Mouse (Mus musculus): ENCODE measurements at regions not wholly inside any gene's neighbourhood (a gene's known extent, or its start where the extent isn't known, plus 50 kb on each side); places are given as distances from the start of the nearest gene placed in this dataset.

- no peak for DNase-seq
These were observed 163.6 kb downstream of the Aldoart1 start for GRCm38 (mm10) chr4:72688842-72689241.

- DNase-seq, result no peak
These were observed 178.4 kb downstream of the Aldoart1 start for GRCm38 (mm10) chr4:72674006-72674405.

GRCm38 (mm10) chr4:72671652-72672411, 180.6 kb downstream of the Aldoart1 start:
- DNase-seq, result no peak

GRCm38 (mm10) chr4:72669827-72670494, 182.5 kb downstream of the Aldoart1 start:
- no peak for DNase-seq

GRCm38 (mm10) chr4:72664379-72664778, 188.1 kb downstream of the Aldoart1 start:
- DNase-seq, result no peak

- no peak for DNase-seq
These were observed 190.0 kb downstream of the Aldoart1 start for GRCm38 (mm10) chr4:72662477-72662876.

GRCm38 (mm10) chr4:72656206-72656605, 196.2 kb downstream of the Aldoart1 start:
- DNase-seq, result no peak

- no peak for DNase-seq
These were observed 205.3 kb downstream of the Aldoart1 start for GRCm38 (mm10) chr4:72647130-72647529.

GRCm38 (mm10) chr4:72629416-72629815, 223.0 kb downstream of the Aldoart1 start:
- DNase-seq, result no peak

- DNase-seq, result no peak
These were observed 225.1 kb downstream of the Aldoart1 start for GRCm38 (mm10) chr4:72627219-72627930.

GRCm38 (mm10) chr4:72605107-72605506, 247.3 kb downstream of the Aldoart1 start:
- DNase-seq, result peak; percentile 64

GRCm38 (mm10) chr4:72595494-72595893, 256.9 kb downstream of the Aldoart1 start:
- DNase-seq, result no peak

- DNase-seq, result no peak
These were observed 260.3 kb downstream of the Aldoart1 start for GRCm38 (mm10) chr4:72592129-72592528.

GRCm38 (mm10) chr4:72574946-72575345, 277.5 kb downstream of the Aldoart1 start:
- no peak for DNase-seq

- no peak for DNase-seq
These were observed 280.5 kb downstream of the Aldoart1 start for GRCm38 (mm10) chr4:72571924-72572323.

- no peak for DNase-seq
These were observed 287.2 kb downstream of the Aldoart1 start for GRCm38 (mm10) chr4:72565186-72565585.

GRCm38 (mm10) chr4:72562909-72563676, 289.3 kb downstream of the Aldoart1 start:
- DNase-seq, result no peak

- DNase-seq, result no peak
These were observed 298.2 kb downstream of the Aldoart1 start for GRCm38 (mm10) chr4:72554276-72554675.

GRCm38 (mm10) chr4:72534563-72534962, 317.9 kb downstream of the Aldoart1 start:
- DNase-seq, result no peak

- DNase-seq, result no peak
These were observed 323.9 kb upstream of the Tle1 start for GRCm38 (mm10) chr4:72524630-72525029.

- peak; percentile 63 for DNase-seq
These were observed 323.4 kb upstream of the Tle1 start for GRCm38 (mm10) chr4:72524100-72524499.

GRCm38 (mm10) chr4:72511220-72511619, 310.5 kb upstream of the Tle1 start:
- DNase-seq, result no peak

GRCm38 (mm10) chr4:72481748-72482147, 281.0 kb upstream of the Tle1 start:
- no peak for DNase-seq
